Mouse (Mus musculus): ENCODE data around the gene Ppt1. TPM values are rescaled to one million over a fixed set of nuclear protein-coding genes. Genes with fewer than 3 reads are reported as not detected.
A peak's percentile ranks its signal among the peaks of the same experiment; 100 is the strongest.

The Ppt1 gene
- polyA plus RNA-seq, 1 experiment from 2014 or later = 53.4 TPM

DNA sequence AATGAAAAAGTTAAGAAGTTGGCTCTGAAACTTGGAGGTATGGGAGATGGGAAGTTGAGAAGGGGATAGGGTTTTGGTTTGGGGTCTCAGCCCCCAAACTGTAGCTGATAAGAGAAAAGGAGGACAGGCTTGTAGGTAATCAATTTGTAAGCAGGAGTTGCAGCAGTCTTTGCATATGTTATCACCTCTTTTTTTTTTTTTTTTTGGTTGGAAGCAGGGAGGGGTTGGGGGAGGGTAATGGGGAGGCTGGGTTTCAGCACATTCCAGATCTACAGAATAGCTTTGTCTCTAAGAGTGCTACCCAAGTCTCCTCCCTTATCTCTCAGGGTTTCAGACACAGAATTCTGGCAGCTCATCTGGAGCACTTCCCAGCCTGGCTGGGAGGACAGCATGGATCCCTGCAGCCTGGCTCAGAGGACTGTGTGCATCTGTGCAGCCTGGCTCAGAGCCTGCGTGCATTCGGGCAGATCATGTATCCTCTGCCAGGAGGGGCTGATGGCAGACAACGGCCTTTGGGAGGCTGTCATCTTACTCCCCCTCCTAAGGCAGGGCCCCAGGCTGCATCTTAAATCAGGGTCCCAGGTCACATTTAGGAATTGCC is 54.9 kb downstream of the Ppt1 start:
- WGBS = 12% methylated on average over 3 of the region's 3 CpGs
- Histone ChIP-seq H3K9me3 (no peaks in the 10 kb centered on the region), H3K36me3 (replicated peaks) (no peaks in the 10 kb centered on the region), H3K4me3 (no peak overlapping the region), H3K4me1 (peaks cover 17% of the 10 kb centered on the region), H3K27me3 (replicated peaks; ENCODE audit: low read depth, poor library complexity, severe bottlenecking) (no peaks in the 10 kb centered on the region), H3K27ac (replicated peaks) (peak overlapping the region; percentile 65)
- peak; percentile 34 for DNase-seq (ENCODE audit: low spot score)

GRCm38 (mm10) chr4:122891597-122891996 is 55.6 kb downstream of the Ppt1 start:
- H3K27ac ChIP-seq (replicated peaks) = peak overlapping the region; percentile 65; the same call in 1 of the 2 replicates

DNA sequence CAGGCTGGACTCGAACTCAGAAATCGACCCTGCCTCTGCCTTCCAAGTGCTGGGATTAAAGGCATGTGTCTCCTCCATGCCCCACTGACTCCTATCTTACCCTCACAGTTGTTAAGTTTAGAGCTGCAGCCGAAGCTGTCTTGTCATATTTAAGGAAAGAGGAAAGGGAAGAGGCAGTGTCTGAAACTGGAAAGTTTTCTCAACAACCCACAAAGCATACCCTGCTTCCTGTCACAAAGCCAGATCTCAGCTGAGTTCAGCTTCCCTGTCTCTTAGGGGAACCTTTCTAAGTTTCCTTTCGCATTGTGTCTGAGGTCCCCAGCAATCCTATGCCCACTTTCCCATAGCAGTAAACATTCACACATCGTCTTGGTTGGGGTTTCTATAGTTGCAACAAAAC is 56.1 kb downstream of the Ppt1 start:
- Histone ChIP-seq H3K4me3 (no peak overlapping the region), H3K27me3 (replicated peaks; ENCODE audit: low read depth, poor library complexity, severe bottlenecking) (no peaks in the 10 kb centered on the region), H3K9me3 (no peaks in the 10 kb centered on the region), H3K27ac (replicated peaks) (no peak overlapping the region; the same call in 1 of the 2 replicates), H3K4me1 (peaks cover 12% of the 10 kb centered on the region), H3K36me3 (replicated peaks) (no peaks in the 10 kb centered on the region)
- WGBS = 77% methylated on average over 5 of the region's 5 CpGs
- no peak for DNase-seq (ENCODE audit: low spot score)

More at GRCm38 (mm10) chr4:122891597-122891996, 55.6 kb downstream of the Ppt1 start:
- Histone ChIP-seq H3K36me3 (replicated peaks) (no peaks in the 10 kb centered on the region), H3K27me3 (replicated peaks; ENCODE audit: low read depth, poor library complexity, severe bottlenecking) (no peaks in the 10 kb centered on the region), H3K9me3 (no peaks in the 10 kb centered on the region), H3K4me3 (no peak overlapping the region), H3K4me1 (peaks cover 17% of the 10 kb centered on the region)
- WGBS = 19% methylated on average over 1 of the region's 1 CpGs
- DNase-seq (ENCODE audit: low spot score) = no peak

- WGBS = 88% methylated on average over 4 of the region's 4 CpGs
- H3K9me3 ChIP-seq = no peaks in the 10 kb centered on the region
- H3K4me3 ChIP-seq = no peak overlapping the region
- H3K27me3 ChIP-seq (replicated peaks; ENCODE audit: low read depth, poor library complexity, severe bottlenecking) = no peaks in the 10 kb centered on the region
- no peaks in the 10 kb centered on the region for H3K4me1 ChIP-seq
- H3K36me3 ChIP-seq (replicated peaks) = no peaks in the 10 kb centered on the region
- no peak for DNase-seq (ENCODE audit: low spot score)
- H3K27ac ChIP-seq (replicated peaks) = no peak overlapping the region
These were observed 61.7 kb downstream of the Ppt1 start for GRCm38 (mm10) chr4:122897750-122898149.

DNA sequence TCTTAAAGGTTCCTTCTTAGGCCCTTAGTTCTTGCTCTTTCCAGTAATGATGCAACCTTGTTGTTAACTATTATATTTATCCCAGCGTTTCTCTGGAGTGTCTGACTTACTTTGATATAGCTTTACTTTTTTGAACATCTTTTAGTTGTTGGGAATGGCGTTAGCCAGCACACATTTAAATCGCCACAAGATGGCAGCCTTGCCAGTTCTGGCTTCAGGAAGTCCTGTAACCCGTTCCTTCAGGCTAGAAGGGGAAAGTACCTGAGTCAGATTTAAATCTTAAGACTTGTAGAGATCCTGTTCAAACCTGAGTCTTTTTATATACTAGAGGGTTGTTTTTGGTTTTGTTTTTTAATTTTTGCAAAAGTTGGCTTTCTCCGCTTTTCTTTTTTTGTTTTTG is 62.3 kb downstream of the Ppt1 start:
- Histone ChIP-seq H3K27ac (replicated peaks) (no peak overlapping the region), H3K27me3 (replicated peaks; ENCODE audit: low read depth, poor library complexity, severe bottlenecking) (no peaks in the 10 kb centered on the region), H3K4me1 (no peaks in the 10 kb centered on the region), H3K36me3 (replicated peaks) (no peaks in the 10 kb centered on the region), H3K9me3 (no peaks in the 10 kb centered on the region), H3K4me3 (no peak overlapping the region)
- DNase-seq (ENCODE audit: low spot score) = peak; percentile 61
- WGBS = 17% methylated on average over 5 of the region's 5 CpGs

- no peak for DNase-seq (ENCODE audit: low spot score)
- Histone ChIP-seq H3K27me3 (replicated peaks; ENCODE audit: low read depth, poor library complexity, severe bottlenecking) (no peaks in the 10 kb centered on the region), H3K9me3 (no peaks in the 10 kb centered on the region), H3K4me1 (no peaks in the 10 kb centered on the region), H3K27ac (replicated peaks) (no peak overlapping the region), H3K4me3 (no peak overlapping the region), H3K36me3 (replicated peaks) (no peaks in the 10 kb centered on the region)
- WGBS = 24% methylated on average over 6 of the region's 6 CpGs
These were observed 66.1 kb downstream of the Ppt1 start for GRCm38 (mm10) chr4:122902156-122902555.

GRCm38 (mm10) chr4:122903709-122904108 is 67.7 kb downstream of the Ppt1 start:
- Histone ChIP-seq H3K36me3 (replicated peaks) (no peaks in the 10 kb centered on the region), H3K4me3 (no peak overlapping the region), H3K27ac (replicated peaks) (no peak overlapping the region), H3K9me3 (peaks cover 4% of the 10 kb centered on the region; the same call in 1 of the 2 replicates), H3K4me1 (no peaks in the 10 kb centered on the region), H3K27me3 (replicated peaks; ENCODE audit: low read depth, poor library complexity, severe bottlenecking) (no peaks in the 10 kb centered on the region)
- no peak for DNase-seq (ENCODE audit: low spot score)
- WGBS = 93% methylated on average over 3 of the region's 3 CpGs

GRCm38 (mm10) chr4:122905359-122905758 is 69.3 kb downstream of the Ppt1 start:
- H3K27ac ChIP-seq (replicated peaks) = no peak overlapping the region
- no peaks in the 10 kb centered on the region for H3K27me3 ChIP-seq (replicated peaks; ENCODE audit: low read depth, poor library complexity, severe bottlenecking)
- H3K9me3 ChIP-seq = peaks cover 4% of the 10 kb centered on the region; the same call in 1 of the 2 replicates
- no peaks in the 10 kb centered on the region for H3K36me3 ChIP-seq (replicated peaks)
- H3K4me3 ChIP-seq = no peak overlapping the region
- WGBS = 92% methylated on average over 10 of the region's 10 CpGs
- H3K4me1 ChIP-seq = no peaks in the 10 kb centered on the region
- DNase-seq (ENCODE audit: low spot score) = no peak

Other genes with a start within 250 kb of the Ppt1 start
- not detected in 2 replicates for gene 9530002B09Rik, start 147.0 kb upstream of the Ppt1 start, polyA plus RNA-seq (2016; fragmentation: Nextera tagmentation; extraction: Ambion mirVana)
- gene Cap1, start 49.8 kb downstream of the Ppt1 start, polyA plus RNA-seq (2016; fragmentation: Nextera tagmentation; extraction: Ambion mirVana) = 72.6 and 73.9 TPM in 2 replicates
- 10.1 and 12.9 TPM in 2 replicates for gene Mfsd2a, start 124.9 kb downstream of the Ppt1 start, polyA plus RNA-seq (2016; fragmentation: Nextera tagmentation; extraction: Ambion mirVana)
- 33.6 and 43.0 TPM in 2 replicates for gene Mycl, start 159.4 kb downstream of the Ppt1 start, polyA plus RNA-seq (2016; fragmentation: Nextera tagmentation; extraction: Ambion mirVana)
- 19.0 and 21.6 TPM in 2 replicates for gene Trit1, start 180.4 kb downstream of the Ppt1 start, polyA plus RNA-seq (2016; fragmentation: Nextera tagmentation; extraction: Ambion mirVana)